Mouse (Mus musculus) spleen, adult 2 months (tissue): ENCODE data around the gene Lrrc4c. TPM values are rescaled to one million over a fixed set of nuclear protein-coding genes. Genes with fewer than 3 reads are reported as not detected.

ENCODE experiments used
- DNase-seq, 2 experiments: peaks; one replicate each; pipeline versions ENCODE4 v3.0.0 to v3.0.0-alpha.2; 2012 to 2021; ENCODE audit warnings: low spot score in 2 of 2, low read depth in 1 of 2
- H3K27ac ChIP-seq: fragments of 200-500 bp; 2 replicates; pipeline ENCODE4 v1.5.1; 2012; ENCODE audit warnings: low read length, inconsistent platforms; ENCODE audit not compliant: insufficient read depth
- H3K27me3 ChIP-seq: fragments of 200-500 bp; 2 replicates; pipeline ENCODE4 v1.6.1; 2012; ENCODE audit warnings: mild to moderate bottlenecking, moderate library complexity, low read length, inconsistent platforms; ENCODE audit not compliant: control insufficient read depth, insufficient read depth
- H3K36me3 ChIP-seq: fragments of 200-500 bp; 2 replicates; pipeline ENCODE4 v1.6.1; 2012; ENCODE audit warnings: mild to moderate bottlenecking, low read length, inconsistent platforms; ENCODE audit not compliant: control insufficient read depth, insufficient read depth
- H3K4me1 ChIP-seq: fragments of 200-500 bp; 2 replicates; pipeline ENCODE4 v1.6.1; 2011; ENCODE audit warnings: inconsistent platforms; ENCODE audit not compliant: control insufficient read depth, insufficient read depth, insufficient read length
- H3K4me3 ChIP-seq: fragments of 200-500 bp; 2 replicates; pipeline ENCODE4 v1.5.1; 2011; ENCODE audit warnings: mild to moderate bottlenecking, inconsistent platforms; ENCODE audit not compliant: insufficient read depth, insufficient read length; ENCODE audit errors: extremely low read depth
- CTCF ChIP-seq: fragments of 200-500 bp; IDR thresholded peaks from 2 replicates; pipeline ENCODE4 v1.5.1; 2011; ENCODE audit warnings: mild to moderate bottlenecking, inconsistent platforms; ENCODE audit not compliant: insufficient read depth, insufficient read length, insufficient replicate concordance; ENCODE audit errors: extremely low read depth
- POLR2A ChIP-seq: fragments of 200-500 bp; IDR thresholded peaks from 2 replicates; pipeline ENCODE4 v1.6.1; 2011; ENCODE audit warnings: low read depth, low read length, inconsistent platforms
- WGBS: fragments of 180-500 bp; shearing (Covaris S2); methylation state at CpG from one replicate; pipeline ENCODE4 v1.1.7; 2018; 5-methylcytosine and 5-hydroxymethylcytosine counted together
- polyA plus RNA-seq: library from polyadenylated mRNA; depleted of rRNA; stranded (reverse); fragments of >200 nt; gene quantifications from 2 replicates; pipeline ENCODE4 v1.2.3, GENCODE M21; 2012

Lrrc4c gene
- polyA plus RNA-seq, 1 experiment = 0.43 TPM

- H3K4me3 ChIP-seq = no peak overlapping the region
- no peaks in the 10 kb centered on the region for H3K36me3 ChIP-seq
- TF ChIP-seq CTCF = no peak
- no peak for TF ChIP-seq POLR2A
- no peaks in the 10 kb centered on the region for H3K4me1 ChIP-seq
- 69% methylated on average over 4 of the region's 4 CpGs for WGBS
- no peaks in the 10 kb centered on the region for H3K27me3 ChIP-seq
- DNase-seq = no peak
- no peak overlapping the region for H3K27ac ChIP-seq
Observed at GRCm38 (mm10) chr2:96707772-96708350, 389.9 kb downstream of the Lrrc4c start.

- H3K4me3 ChIP-seq = no peak overlapping the region
- WGBS = 88% methylated on average over 7 of the region's 7 CpGs
- no peaks in the 10 kb centered on the region for H3K36me3 ChIP-seq
- no peak for TF ChIP-seq CTCF
- H3K27ac ChIP-seq = no peak overlapping the region
- no peak for DNase-seq
- no peaks in the 10 kb centered on the region for H3K27me3 ChIP-seq
- no peaks in the 10 kb centered on the region for H3K4me1 ChIP-seq
Observed at GRCm38 (mm10) chr2:96714561-96714960, 396.6 kb downstream of the Lrrc4c start.

- no peak overlapping the region for H3K27ac ChIP-seq
- TF ChIP-seq POLR2A = no peak
- TF ChIP-seq CTCF = no peak
- H3K27me3 ChIP-seq = no peaks in the 10 kb centered on the region
- no peaks in the 10 kb centered on the region for H3K36me3 ChIP-seq
- H3K4me3 ChIP-seq = no peak overlapping the region
- 69% methylated on average over 2 of the region's 2 CpGs for WGBS
- DNase-seq = no peak
- no peaks in the 10 kb centered on the region for H3K4me1 ChIP-seq
Observed at GRCm38 (mm10) chr2:96717353-96717752, 399.4 kb downstream of the Lrrc4c start.

GRCm38 (mm10) chr2:96723395-96723794, 405.4 kb downstream of the Lrrc4c start:
- no peak for TF ChIP-seq POLR2A
- TF ChIP-seq CTCF = no peak
- DNase-seq = no peak
- no peaks in the 10 kb centered on the region for H3K4me1 ChIP-seq
- H3K27ac ChIP-seq = no peak overlapping the region
- H3K27me3 ChIP-seq = no peaks in the 10 kb centered on the region
- no peaks in the 10 kb centered on the region for H3K36me3 ChIP-seq
- no peak overlapping the region for H3K4me3 ChIP-seq

GRCm38 (mm10) chr2:96736081-96736480, 418.1 kb downstream of the Lrrc4c start:
- H3K4me1 ChIP-seq = no peaks in the 10 kb centered on the region
- TF ChIP-seq POLR2A (no peak), CTCF (no peak)
- no peak overlapping the region for H3K27ac ChIP-seq
- no peaks in the 10 kb centered on the region for H3K36me3 ChIP-seq
- no peaks in the 10 kb centered on the region for H3K27me3 ChIP-seq
- H3K4me3 ChIP-seq = no peak overlapping the region
- DNase-seq = no peak

GRCm38 (mm10) chr2:96755066-96755465, 437.1 kb downstream of the Lrrc4c start:
- H3K36me3 ChIP-seq = no peaks in the 10 kb centered on the region
- H3K27ac ChIP-seq = no peak overlapping the region
- H3K27me3 ChIP-seq = no peaks in the 10 kb centered on the region
- TF ChIP-seq POLR2A (no peak), CTCF (no peak)
- H3K4me1 ChIP-seq = no peaks in the 10 kb centered on the region
- H3K4me3 ChIP-seq = no peak overlapping the region
- no peak for DNase-seq

- TF ChIP-seq POLR2A (no peak), CTCF (no peak)
- WGBS = 67% methylated on average over 1 of the region's 1 CpGs
Observed at GRCm38 (mm10) chr2:96757701-96758100, 439.7 kb downstream of the Lrrc4c start.

More at GRCm38 (mm10) chr2:96757701-96758100, 439.7 kb downstream of the Lrrc4c start:
- DNase-seq = no peak
- no peak overlapping the region for H3K4me3 ChIP-seq
- no peak overlapping the region for H3K27ac ChIP-seq
- no peaks in the 10 kb centered on the region for H3K36me3 ChIP-seq
- no peaks in the 10 kb centered on the region for H3K27me3 ChIP-seq
- no peaks in the 10 kb centered on the region for H3K4me1 ChIP-seq
